Mouse (Mus musculus) spleen, postnatal 14 days (tissue): ENCODE data around the gene Cpm.
"Not testable (repeated sequence)": the region's sequence is repeated elsewhere in the genome, so short reads cannot be mapped to it uniquely, and the experiment has no call there.

Experiments
- DNase-seq, 2 experiments: peaks; one replicate each; pipeline ENCODE4 v3.0.0; 2021 to 2022; ENCODE audit warnings: low spot score in 2 of 2

Cpm gene

DNA sequence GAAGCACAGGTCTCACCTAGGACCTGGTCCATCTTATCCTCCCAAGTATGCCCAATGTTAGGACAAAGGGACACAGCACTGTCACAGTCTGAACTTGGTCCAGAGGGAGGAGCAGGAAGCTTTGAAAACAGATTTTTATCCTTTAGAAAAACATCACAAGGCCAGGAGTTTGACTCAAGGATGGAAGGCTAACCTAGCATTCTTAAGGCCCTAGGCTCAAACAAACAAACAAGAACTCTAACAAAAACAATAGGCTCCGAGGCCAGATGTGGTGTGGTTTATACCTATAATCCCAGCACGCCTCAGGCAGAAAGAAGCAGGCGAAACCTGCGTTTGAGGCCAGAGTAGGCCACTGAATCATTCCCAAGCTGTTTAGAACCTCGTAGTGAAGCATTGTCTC is 22.9 kb upstream of the Cpm start:
- no peak for DNase-seq

DNA sequence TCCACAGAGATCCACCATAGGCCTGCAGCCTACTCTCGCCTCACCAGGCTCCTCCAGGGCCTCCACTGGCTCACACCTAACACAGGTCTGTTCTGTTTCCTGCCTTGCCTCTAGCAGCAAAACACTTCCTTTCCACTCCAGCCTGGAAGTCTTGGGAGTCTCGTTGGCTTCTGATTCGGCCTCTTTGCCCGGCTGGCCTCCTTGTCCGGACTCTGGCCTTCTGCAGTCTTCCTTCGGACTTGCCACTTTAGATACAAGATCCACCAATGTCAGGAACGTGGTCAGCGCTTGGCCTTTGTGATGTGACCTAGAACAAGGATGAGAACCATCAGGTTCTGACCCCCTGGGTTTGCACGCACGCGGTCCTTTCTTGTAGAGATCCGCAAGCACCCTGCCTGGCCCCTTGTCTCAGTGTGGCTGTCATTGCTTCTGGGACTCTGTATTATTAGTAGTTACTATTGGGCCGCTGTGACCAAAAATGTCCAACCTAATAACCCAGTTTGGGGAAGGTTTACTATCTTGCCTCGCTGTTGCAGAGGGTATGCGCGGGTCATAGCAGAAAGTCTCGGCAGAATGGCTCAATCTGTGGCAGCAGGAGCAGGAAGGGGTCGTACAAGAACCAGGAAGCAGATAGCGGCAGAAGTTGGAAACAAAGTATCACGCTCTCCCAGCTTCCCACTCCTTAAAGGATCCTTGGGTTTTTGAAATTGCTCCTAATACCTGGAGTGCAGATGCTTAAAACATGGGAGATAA is 22.1 kb upstream of the Cpm start:
- DNase-seq, result no peak

GRCm38 (mm10) chr10:117607804-117608279 is 21.5 kb upstream of the Cpm start:
- DNase-seq, result no peak

DNA sequence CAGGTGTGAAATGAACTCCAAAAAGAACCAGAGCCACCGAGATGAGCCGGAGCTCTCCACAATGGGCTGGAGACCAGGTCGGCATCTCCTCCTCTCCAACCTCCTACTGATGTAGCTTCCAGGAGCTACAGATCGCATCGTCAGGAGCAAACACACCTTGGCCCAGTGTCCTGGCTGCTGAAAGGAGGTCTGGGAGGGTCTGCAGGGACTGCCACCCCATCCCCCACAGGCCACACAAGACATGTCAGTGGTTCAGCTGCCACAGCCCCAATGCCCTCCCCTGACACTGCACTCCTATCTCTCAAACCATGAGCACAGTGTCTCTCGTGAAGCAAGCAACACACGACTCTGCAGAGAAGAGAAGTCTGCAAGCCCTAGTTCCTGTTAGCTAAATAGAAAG is 20.8 kb upstream of the Cpm start:
- no peak for DNase-seq

DNA sequence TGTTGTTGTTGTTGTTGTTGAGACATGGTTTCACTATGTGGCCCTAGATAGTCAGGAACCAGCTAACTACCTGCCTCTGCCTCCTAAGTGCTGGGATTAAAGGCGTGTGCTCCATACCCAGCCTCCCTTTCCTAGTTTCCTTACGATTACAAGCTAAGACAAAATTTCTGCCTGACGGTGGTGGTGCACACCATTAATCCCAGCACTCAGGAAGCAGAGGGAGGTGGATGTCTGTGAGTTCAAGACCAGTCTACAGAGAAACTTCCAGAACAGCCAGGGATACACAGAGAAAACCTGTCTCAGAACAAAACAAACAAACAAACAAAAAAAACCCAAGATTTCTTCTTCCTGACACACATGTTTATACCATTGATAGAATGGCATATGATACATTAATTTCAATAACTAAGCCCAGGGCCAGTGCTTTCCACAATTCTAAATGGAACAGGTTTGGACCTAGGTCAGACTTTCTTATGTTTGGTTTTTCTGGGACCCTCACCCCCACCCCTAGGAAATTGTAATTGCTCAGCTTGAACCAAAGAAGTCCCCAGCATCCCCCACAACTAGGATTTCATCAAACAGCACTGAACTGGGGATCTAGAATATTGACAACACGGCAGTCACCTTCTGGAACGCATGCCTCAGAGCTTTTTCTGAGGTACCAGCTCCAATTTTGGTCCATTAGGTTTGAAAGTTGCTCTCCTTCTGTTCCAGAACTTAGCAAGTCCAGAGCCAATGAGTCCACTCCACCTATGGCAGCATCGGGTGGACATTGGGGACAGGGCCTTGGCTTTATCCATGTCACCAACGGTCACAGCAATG is 20.1 kb upstream of the Cpm start:
- no peak for DNase-seq

GRCm38 (mm10) chr10:117609810-117610090 is 19.6 kb upstream of the Cpm start:
- DNase-seq, result no peak

- no peak for DNase-seq
Measured at GRCm38 (mm10) chr10:117610160-117610764, 19.0 kb upstream of the Cpm start.

DNA sequence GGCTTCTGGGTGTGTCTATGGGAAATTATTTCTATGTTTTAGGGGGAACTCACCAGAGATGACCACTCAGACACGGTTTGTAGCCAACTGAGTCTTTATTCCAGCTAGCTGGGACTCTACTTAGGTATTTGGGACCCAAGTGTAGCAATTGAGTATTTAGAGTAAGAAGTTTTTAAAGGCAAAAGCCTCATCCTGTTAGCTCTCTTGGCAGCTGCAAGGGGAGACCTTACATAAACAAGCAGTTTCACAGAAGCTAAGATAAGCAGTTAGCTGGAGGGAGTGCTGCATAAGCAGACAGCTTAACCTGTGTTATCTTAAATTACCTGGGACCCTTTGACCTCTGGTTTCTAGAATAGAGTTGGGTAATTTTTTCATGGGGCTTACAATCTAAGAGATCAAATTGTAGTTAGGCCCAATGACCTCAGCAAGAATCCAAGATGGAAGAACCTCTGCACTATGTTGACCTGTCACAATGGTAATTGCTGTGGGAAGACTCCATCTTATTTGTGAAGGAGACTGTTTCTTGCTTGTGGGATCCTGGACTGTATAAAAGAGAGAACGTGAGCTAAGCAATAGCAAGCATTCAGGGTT is 18.4 kb upstream of the Cpm start:
- no peak for DNase-seq

- no peak for DNase-seq
Measured at GRCm38 (mm10) chr10:117611503-117611902, 17.8 kb upstream of the Cpm start.

- no peak for DNase-seq
Measured at GRCm38 (mm10) chr10:117611976-117612375, 17.3 kb upstream of the Cpm start.

DNA sequence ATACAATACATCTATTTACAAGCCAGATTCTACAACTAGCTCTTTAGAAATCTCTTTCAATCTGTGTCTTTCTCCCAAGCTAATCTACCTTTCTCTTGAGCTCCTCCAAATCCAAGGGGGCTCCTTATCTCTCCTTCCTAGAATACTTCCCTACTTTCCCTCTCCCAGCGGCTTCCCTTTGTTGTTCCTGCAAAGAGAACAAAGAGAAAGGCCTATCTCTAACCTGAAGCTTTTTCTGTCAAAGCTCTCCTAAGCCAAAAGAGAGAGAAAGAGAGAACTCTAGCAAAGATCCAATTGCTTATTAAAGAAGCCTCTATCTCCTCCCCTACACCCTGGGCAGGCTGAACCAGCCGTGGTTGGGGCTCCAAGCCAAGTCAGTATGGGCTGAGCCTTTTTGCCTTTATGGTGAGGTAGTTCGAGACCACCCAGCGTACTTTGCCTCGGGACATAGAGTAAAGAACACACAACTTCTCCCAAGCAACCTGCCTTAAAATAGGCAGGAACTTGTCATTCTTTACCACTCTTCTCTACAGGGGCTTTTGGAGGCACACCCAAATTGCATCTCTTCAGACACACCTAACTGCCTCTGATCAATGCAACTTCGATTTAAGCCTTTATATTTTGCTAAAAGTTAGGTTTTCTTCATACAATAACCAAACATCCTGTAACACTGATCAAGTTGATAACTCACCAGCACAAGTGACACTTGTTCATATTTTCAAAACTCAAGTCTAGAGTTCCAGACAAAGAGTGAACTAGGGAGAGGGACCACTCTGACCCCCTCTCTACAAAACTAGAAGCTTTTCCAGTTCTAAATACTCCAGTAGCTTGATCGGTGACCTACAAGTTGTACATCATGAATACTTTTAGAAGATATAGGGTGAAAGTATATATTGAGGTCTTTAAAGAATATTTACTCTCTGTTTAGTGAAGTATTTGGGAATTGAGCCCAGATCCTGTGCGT is 16.4 kb upstream of the Cpm start:
- DNase-seq, result no peak

DNA sequence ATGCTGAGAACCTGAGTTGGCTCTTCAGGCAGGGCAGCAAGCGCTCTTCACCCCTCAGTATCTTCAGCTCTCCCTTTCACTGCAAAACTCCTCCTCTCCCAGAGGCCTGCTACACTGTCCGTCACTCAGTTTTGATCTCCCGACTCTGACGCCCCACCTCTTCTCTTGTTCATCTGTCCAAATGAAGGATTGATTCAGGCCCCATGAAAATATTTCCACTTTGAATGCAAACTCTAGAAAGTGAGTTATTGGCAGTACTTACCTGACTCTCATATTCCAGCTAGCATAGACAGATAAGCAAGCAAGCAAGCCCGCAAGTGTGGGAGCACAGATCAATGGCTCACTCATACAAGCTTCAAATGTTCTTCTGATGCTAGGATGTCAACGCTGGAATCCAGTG is 15.3 kb upstream of the Cpm start:
- no peak for DNase-seq

GRCm38 (mm10) chr10:117614387-117614786 is 14.9 kb upstream of the Cpm start:
- no peak for DNase-seq

DNA sequence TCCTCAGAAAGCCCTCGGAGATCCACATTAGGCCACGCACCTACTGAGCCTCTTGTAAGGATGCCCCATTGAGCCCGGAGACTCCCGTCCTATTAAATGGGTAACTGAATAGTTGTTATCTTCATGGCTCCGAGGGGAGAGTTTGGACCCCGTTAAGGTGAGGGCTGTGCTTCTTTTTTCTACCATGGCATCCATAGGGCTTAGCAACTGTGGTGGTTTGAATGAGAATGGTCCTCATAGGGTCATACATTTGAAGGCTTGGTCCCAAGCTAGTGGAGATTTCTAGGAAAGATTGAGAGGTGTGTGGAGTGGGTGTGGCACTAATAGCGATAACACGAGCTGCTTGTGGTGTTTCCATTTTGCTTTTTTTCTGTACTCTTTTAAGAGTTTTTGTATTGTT is 14.1 kb upstream of the Cpm start:
- DNase-seq, result no peak

DNA sequence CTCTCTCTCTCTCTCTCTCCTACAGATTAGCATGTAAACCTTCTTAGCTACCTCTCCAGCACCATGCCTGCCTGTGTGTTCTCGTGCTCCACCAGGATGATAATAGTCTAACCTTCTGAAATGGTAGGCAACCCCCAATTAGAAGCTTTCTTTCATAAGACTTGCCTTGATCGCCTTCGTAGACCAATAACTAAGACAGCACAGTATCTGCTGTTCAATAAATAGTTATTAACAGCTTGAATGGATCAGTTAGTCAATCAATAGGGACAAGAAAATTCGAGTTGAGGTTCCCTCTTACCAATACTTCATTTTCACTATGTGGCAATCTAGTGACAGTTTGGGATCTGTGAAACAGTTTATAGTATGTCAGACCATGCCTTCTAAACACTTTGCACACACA is 13.6 kb upstream of the Cpm start:
- DNase-seq, result no peak

DNA sequence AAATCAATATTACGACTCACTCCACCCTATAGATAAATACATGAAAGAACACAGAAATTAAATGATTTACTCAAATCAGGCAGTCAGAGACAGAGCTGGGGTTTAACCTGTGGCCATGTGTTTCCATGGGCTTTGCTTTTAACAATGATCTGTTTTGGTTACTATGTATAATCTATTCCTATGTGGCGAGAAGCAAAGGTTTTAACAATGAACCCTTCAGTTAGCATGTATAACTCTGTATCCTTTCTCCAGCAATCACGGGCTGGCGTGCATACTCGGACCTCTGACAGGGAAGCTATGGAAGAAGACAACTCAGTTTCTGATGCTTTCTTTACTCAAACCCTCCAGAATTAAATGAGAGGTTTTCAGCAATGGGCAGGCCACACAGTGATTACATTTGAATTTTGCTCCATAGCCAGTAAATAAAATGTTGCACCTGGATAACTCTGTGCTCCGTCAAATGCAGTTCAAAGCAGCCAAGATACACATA is 13.1 kb upstream of the Cpm start:
- no peak for DNase-seq

DNA sequence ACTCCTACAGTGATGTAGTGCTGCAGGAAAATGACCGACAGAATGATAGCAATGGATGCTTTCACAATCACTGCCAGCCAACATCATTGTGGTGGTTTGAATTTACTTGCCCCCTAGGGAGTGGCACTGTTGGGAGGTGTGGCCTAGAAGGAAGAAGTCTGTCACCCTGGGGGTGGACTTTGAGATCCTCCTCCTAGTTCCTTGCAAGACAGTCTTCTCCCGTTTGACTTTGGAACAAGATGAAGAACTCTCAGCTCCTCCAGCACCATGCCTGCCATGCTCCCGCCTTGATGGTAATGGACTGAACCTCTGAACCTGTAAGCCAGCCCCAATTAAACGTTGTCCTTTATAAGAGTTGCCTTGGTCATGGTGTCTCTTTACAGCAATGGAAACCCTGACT is 12.5 kb upstream of the Cpm start:
- DNase-seq, result not testable (repeated sequence)

DNA sequence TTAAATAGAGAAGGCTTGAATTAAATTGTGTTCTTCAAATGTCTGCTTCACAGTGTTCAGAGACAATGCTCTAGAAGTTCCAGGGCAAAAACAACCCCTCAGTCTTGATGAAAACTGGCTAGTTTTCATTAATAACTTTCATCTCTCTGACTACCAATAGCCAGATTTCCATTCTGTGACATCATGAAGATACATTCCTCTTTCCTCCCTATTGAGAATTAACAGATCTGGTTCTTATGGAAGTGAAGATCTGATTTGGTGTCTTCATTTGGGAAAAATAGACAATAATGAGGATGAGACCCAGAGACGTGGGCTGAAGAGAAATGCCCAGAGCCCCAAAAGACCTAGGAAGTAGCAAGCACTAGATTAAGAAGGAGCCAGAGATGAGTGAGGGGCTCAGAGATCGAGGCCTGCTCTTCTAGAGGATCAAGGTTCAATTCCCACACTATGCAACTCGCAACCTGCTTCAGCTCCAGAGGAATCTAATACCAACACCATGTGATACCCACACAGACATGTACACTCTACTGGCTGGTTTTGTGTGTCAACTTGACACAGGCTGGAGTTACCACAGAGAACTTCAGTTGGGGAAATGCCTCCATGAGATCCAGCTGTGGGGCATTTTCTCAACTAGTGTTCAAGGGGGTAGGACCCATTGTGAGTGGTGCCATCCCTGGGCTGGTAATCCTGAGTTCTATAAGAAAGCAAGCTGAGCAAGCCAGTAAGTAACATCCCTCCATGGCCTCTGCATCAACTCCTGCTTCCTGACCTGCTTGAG is 11.5 kb upstream of the Cpm start:
- DNase-seq, result no peak

DNA sequence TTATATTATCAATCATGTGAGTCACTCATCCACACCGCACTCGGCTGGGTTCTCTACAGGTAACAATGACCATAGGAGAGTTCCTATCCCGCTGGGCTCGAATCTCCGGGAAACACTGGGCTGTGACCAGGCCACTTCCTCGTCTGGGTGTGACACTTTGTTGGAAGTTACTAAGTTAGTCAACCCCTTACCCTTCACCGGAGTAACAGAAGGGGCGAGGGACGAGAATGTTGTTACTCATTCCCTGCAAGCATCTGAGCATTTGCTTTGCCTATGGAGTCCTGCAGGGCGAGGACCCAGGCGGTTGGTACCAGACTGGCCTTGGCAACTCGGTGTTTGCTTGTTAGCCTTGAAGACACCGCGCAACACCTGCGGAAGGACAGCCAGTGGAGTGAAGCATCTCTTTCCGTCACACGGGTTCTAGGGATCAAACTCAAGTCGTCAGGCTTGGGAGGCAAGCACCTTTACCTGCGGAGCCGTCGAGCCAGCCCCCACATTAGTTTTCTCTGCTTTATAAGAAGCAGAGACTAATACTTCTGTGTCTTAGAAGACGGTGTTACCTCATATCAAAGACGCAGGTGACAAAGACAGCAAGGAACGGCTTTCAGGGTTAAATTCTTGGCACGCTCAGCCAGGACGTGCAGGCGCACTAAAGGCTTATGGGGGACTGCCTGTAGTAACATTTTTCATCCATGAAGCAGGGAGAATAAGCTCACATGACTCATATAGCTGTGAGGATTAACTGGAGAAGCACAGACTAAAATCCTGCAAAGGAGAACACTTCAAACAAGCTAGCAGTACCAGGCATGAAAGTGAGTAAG is 10.0 kb upstream of the Cpm start:
- DNase-seq, result no peak

- DNase-seq, result no peak
Measured at GRCm38 (mm10) chr10:117619862-117620179, 9.5 kb upstream of the Cpm start.
